Mouse (Mus musculus) adrenal gland, postnatal 4 days (tissue): ENCODE measurements at regions not wholly inside any gene's neighbourhood (a gene's known extent, or its start where the extent isn't known, plus 50 kb on each side); places are given as distances from the start of the nearest gene placed in this dataset.

Experiments used
- DNase-seq, 2 experiments: peaks; one replicate each; pipeline ENCODE4 v3.0.0; 2021 to 2022; ENCODE audit warnings: low spot score in 2 of 2, mixed read lengths in 2 of 2

GRCm38 (mm10) chr13:33721851-33722250 is 60.6 kb downstream of the Serpinb6d start:
- DNase-seq: no peak

DNA sequence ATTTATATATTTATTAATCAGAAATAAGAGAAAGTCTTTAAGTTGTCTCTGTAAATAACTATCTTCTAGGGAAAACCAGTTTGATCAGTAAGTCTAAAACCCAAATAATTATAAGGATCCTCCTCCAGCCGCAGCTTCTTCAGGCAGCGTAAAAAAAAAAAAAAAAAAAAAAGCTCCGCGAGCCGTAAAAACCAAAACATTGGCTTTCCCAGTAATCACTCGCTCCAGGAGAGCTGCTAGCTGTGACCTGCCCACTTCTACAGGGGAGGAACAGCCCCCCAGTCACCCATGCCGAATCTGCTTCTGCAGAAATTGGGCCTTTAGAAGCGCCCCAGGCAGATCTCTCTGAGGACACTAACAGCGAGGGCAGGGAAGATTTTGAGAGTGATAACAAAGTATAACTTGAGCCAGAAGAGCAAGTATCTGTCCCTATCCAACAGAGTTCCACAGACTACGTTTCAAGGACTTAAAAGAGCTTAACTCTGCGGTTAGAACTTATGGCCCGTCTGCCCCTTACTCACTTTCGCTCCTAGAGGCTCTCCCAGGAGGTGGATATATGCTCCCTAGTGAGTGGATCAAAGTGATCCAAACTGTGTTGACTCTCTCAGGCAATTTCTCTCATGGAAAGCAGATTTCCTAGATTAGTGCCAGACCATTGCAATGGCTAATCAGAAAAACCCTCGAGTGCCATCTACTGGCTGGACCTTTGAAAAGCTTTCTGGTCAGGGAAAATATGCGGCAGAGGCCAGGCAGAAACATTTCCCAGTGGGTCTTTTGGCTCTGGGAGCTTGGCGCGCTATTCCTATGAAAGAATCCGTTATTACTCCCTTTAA is 80.7 kb downstream of the Serpinb6e start:
- DNase-seq: peak; percentile 34 to 52

- DNase-seq: no peak
Observed at GRCm38 (mm10) chr13:33763295-33763916, 79.8 kb downstream of the Serpinb6e start.
